Mouse (Mus musculus): ENCODE results near the gene Pom121l2.

Gene Pom121l2

GRCm38 (mm10) chr13:22019934-22020835 is 39.2 kb downstream of the Pom121l2 start:
- DNase-seq (ENCODE audit: low read depth) = no peak

DNA sequence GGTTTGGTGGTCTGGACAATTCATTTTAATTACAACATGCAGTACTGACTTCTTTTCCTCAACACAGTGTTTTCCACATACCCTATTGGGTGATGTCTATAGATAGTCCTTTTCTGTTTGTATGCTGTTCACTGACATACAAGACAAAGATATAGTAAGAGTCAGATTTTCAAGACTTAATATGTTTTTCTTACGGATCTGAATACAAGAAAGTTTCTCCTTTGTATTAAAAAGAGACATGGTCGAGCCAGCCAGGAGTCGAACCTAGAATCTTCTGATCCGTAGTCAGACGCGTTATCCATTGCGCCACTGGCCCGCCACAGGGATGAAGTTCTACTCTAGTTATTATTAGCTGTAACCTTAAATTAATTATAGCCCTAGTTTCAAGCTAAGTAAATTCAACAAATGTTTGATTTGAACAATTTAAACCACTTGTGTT is 39.9 kb downstream of the Pom121l2 start:
- DNase-seq (ENCODE audit: low read depth) = no peak

DNA sequence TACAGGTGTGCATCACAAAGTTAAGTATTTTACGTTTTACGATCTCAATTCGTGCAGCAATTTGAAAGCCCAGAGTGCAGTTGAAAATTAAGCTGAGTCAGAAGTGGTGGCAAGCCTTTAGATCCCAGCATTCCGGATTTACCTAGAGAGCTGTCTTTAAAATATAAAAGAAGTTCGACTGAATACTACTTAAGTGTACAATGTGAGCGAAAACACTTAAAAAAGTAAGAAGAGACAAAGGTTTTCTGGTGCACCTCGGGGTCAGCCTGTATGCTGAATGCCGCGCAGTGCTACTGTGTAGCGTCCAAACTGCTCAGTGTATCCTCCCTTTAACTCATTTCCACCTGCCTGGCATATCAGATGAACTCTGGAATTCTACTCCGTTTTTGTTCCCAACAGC is 40.6 kb downstream of the Pom121l2 start:
- no peak for DNase-seq (ENCODE audit: low read depth)

DNA sequence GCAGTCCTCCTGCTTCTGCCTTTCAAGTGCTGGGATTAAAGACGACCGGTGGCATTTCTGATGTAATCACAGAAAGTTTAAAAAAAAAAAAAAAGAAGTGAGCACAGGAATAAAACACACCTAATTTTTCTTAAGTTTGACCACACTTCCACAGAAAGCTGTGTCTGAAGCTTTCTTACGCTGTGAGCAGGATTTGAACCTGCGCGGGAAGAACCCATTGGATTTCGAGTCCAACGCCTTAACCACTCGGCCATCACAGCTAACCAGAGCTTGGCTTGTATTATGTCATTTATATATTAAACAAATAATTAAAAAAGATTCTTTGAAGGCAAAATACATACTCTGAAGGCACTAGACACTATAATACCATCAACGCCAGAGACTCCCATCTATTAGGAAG is 41.2 kb downstream of the Pom121l2 start:
- peak; percentile 92 for DNase-seq (ENCODE audit: low read depth)

- DNase-seq (ENCODE audit: low read depth) = no peak
These were observed 45.4 kb downstream of the Pom121l2 start for GRCm38 (mm10) chr13:22026058-22027031.

DNA sequence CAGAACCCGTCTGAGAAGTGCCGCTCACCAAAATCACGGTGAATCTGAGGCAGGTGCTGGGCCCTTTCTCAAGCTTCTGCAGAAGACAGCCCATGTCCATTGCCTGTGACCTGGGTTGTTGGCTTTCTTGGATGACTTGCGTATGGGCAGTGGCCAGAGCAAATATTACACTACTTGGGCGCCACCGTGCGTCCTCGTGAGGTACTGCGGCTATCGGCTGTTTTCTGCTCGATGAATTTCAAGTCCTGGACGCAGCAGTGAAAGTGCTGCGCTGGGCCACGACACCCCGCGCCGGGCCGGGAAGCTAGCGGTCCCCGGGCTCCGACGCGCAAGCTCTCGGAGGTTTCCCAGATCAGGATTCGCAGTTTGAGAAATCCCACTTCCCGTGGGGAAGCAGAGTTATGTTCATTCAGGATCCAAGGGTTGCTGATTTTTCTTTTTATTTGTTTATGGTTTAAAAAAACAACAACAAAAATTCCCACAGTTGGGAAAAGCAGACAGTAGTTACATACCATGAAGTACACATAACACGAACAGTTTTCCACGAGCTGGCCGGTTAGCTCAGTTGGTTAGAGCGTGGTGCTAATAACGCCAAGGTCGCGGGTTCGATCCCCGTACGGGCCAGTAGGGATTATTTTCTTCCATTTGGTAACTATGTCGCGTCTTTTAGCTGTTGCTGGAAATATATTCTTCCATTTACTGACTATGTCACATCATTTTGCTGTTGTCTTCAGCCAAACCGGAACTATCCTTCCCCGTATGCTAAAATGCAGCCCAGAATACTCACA is 47.9 kb downstream of the Pom121l2 start:
- DNase-seq (ENCODE audit: low read depth) = peak; percentile 90

DNA sequence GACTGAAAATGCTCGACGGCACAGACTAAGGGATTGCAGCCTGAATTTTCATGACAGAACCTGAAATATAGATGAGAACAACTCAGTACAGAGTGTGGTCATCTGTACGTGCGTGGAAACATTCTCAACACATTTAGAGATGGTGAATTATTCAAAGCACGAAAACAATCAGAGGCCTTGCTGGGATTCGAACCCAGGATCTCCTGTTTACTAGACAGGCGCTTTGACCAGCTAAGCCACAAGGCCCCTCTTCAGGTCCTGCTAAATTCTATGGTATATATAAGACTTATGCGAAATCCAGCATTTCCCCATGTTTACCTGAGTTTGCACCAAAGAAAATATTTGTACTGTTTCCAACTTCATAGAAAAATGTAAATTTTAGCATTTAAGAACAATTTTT is 48.9 kb downstream of the Pom121l2 start:
- no peak for DNase-seq (ENCODE audit: low read depth)

- DNase-seq (ENCODE audit: low read depth) = no peak
These were observed 49.5 kb downstream of the Pom121l2 start for GRCm38 (mm10) chr13:22030493-22030892.

DNA sequence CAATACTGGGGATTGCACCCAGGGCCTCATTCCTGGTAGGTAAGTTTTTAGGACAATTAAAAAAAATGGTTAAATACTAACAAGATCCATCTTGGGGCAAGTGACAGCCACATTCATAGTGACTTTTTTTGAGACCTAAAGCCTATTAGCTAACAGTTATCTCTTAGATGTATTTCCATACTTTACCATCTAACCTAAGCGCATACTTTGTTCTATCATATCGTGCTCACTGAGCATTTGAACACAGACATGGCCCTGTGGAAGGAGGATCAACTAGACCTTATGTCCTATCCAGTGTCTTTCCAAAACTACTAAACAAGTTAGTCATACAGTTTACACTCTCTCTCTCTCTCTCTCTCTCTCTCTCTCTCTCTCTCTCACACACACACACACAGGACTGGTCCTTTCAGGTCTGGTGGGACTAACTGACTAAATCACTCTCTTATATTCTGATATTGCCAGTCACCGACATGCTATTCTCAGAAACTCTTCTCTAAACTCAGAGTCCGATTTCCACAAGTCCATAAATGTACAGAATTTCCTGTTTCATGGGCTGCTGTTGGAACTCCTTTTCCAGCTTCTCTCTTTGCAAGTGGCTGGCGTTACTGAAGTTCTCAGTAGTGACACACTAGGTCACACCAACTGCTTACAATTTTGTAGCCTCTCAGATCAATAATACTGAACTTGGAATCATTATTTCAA is 52.9 kb downstream of the Pom121l2 start:
- DNase-seq (ENCODE audit: low read depth) = no peak

DNA sequence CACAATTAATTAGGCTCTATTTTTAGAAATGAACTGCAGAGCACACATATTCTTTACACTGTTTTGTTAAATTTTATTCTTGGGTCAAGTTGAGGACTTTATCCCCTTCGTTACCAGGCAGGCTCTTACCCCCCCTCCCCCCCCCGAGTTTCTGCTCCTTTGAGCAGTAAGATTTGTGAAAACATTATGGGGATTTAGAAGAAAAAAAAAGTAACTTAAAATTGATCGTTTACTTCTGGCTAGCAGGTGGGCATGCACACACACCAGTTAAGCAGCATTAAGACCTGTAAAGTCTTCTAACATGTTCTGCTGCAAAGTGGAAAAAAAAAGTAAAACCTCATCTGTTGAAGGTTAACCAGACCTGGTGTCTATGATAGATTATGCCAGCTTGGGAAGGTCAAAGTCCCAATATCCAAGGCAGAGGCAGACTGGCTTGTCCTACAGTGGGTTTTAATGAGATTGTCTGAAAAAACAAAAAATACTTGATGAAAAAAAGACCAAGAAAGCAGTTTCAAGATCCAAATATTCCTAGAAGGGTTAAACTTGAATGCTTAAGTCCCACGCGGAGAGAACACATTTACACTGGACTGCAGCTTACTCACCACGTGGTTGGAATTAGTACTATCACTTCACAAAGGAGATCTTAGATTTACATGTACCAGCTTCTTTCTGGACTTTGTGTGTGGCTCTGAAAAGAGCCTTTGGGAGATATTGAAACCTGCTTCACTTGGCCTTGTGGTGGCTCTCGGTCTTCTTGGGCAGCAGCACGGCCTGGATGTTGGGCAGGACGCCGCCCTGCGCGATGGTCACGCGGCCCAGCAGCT is 53.7 kb downstream of the Pom121l2 start:
- no peak for DNase-seq (ENCODE audit: low read depth)

DNA sequence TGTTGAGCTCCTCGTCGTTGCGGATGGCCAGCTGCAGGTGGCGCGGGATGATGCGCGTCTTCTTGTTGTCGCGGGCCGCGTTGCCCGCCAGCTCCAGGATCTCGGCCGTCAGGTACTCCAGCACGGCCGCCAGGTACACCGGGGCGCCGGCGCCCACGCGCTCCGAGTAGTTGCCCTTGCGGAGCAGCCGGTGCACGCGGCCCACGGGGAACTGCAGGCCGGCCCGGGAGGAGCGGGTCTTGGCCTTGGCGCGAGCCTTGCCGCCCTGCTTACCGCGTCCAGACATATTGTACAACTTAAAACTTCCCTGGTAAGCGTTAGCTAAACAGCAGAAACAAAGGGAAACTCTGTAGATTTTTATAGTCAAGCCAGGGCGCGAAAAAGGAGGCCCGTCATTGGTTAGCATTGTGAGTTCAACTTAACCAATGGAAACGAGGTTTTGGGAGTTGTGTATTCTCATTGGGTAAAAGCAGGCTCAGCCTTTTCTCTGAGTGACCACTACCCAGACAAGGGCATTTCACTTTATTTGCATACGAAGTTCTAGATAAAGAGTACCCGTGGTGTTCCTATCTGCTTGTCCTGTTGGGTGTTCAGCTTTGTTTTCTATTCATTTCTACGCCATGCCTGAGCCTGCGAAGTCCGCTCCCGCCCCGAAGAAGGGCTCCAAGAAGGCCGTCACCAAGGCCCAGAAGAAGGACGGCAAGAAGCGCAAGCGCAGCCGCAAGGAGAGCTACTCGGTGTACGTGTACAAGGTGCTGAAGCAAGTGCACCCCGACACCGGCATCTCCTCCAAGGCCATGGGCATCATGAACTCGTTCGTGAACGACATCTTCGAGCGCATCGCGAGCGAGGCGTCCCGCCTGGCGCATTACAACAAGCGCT is 54.5 kb downstream of the Pom121l2 start, which contains the start of the genes Hist1h2ah and Hist1h2bk:
Hist1h2ah (minus strand) TSS at position 302 of the 882 bp plus-strand sequence.
Hist1h2bk (plus strand) TSS at position 604 of the 882 bp plus-strand sequence.
- DNase-seq (ENCODE audit: low read depth) = peak; percentile 96

DNA sequence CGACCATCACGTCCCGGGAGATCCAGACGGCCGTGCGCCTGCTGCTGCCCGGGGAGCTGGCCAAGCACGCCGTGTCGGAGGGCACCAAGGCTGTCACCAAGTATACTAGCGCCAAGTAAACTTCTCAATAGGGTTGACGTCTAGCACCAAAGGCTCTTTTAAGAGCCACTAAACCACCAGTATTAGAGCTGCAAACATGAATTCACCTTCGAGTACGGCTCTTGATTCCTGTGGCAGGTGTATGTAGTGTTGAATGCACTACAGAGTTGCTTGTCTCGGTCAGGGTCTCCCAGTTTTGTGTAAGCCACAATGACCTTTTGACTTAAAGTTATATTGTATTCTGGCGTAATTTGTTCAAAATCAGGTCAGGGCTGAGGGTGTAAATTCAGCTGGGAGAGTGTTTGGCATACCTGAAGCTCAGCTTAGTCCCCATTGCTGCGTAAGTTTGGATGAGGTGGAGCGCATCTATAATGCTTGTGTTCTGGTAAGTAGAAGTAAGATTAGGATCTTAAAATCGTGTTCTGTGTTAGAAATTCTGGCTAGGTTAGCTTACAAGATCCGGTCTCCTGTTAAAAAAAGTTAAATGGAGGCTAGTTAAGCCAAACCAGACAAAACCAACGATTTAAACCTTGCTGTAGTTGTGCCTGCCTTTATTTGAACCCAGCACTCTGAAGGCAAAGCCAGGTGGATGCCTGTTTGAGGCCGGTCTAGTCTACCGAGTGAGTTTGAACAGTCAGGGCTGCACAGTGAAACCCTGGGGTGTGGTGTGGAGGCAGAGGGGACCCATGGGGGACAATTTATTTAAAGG is 55.4 kb downstream of the Pom121l2 start:
- DNase-seq (ENCODE audit: low read depth) = no peak

DNA sequence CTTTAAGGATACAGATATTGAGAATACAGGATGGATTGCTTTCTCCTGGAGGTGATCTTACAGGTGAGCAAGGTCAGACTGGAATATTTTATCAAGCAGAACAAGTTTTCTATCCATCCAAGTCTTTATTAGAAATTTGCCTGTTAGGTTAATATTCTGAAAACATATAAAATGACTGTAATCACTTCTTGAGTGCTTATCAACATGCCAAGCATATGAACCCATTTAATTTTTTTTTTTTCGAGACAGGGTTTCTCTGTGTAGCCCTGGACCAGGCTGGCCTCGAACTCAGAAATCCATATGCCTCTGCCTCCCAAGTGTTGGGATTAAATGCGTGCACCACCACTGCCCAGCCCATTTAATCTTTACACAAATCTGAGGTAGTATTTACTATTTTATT is 56.0 kb downstream of the Pom121l2 start:
- no peak for DNase-seq (ENCODE audit: low read depth)

DNA sequence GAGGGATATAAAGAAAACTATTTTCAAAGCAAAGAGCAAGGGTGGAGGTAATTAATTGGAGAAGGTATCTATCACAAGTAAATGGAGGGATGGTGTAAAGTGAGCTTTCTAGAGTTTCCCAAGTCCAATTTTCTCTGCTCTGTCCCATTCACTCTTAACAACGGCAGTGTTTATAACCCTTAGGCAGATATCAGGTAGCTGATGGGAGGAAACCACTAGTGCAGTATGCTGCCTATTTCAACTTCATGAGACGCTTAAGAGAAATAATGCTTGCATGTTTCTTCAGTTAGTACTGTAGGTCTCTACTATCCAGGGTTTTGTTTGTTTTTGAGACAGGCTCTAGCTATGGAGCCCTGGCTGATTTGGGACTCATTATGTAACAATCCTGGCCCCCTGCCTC is 56.4 kb downstream of the Pom121l2 start:
- DNase-seq (ENCODE audit: low read depth) = no peak
